Mouse (Mus musculus) spleen, adult 10 weeks (tissue): ENCODE data around the gene Abracl. TPM values are rescaled to one million over a fixed set of nuclear protein-coding genes. Genes with fewer than 3 reads are reported as not detected.

Source experiments
- polyA plus RNA-seq: library from polyadenylated mRNA; stranded (reverse); fragments of 350-450 nt; fragmentation: Illumina TruSeq; extraction: RNeasy Lipid Tissue Mini Kit (QIAGEN cat#74804); gene quantifications from one replicate; pipeline ENCODE4 v1.2.3, GENCODE M21; 2015; ENCODE audit warnings: low replicate concordance; ENCODE audit not compliant: insufficient read depth

Gene Abracl
- polyA plus RNA-seq, result 244 TPM

GRCm38 (mm10) chr10:18022741-18023347, at the start of gene Abracl:
TSS of gene Abracl (minus strand) at chr10:18023288.

DNA sequence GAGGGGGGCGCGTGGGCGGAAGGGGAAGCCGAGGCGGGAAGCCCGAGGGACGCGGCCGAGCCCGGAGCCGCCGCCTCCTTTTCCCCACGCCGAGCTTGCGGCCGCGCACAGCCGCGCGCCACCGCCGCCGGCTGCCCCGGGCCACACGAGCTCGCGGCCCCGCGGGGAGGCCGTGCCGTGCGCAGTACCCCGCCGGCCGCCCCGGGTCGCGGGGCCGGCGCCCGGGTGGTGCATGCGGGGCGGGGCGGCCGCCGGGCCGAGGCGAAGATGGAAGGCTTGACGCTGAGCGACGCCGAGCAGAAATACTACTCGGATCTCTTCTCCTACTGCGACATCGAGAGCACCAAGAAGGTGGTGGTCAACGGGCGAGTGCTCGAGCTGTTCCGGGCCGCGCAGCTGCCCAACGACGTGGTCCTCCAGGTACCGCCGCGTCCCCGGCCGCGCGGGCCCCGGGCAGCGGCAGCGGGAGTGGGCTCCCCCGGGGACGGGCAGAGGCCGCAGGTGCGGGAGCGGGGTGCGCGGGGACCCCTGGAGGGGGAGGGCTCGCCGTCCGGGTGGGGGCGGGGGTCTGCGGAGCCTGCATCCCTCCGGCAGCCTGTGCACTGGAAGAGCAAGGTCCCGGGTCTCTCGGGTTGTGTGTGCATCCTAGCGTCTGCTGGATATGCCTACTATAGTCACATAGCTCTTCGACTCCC, 32.8 kb upstream of the Abracl start, which contains the start of gene Reps1:
Gene Reps1 (plus strand): TSS at position 166 of the 695 bp plus-strand sequence.

Other genes starting within 250 kb of the Abracl start
- 0.90 TPM for gene Txlnb, start 227.1 kb downstream of the Abracl start, polyA plus RNA-seq
- 79.8 TPM for gene Heca, start 75.2 kb downstream of the Abracl start, polyA plus RNA-seq
- 51.6 TPM for gene Reps1, start 32.6 kb upstream of the Abracl start, polyA plus RNA-seq
- not detected for gene Ect2l, start 187.6 kb upstream of the Abracl start, polyA plus RNA-seq
- gene Ccdc28a, start 211.7 kb upstream of the Abracl start, polyA plus RNA-seq, result 11.5 TPM